Mouse (Mus musculus) cortical plate, adult 2 months (tissue): ENCODE results near the gene Pigb. TPM values are rescaled to one million over a fixed set of nuclear protein-coding genes. Genes with fewer than 3 reads are reported as not detected.
"Not testable (repeated sequence)": the region's sequence is repeated elsewhere in the genome, so short reads cannot be mapped to it uniquely, and the experiment has no call there.

ENCODE experiments used
- H3K27ac ChIP-seq: fragments of 200-500 bp; 2 replicates; pipeline ENCODE4 v1.5.1; 2012; ENCODE audit warnings: low read length, control low read depth, inconsistent platforms; ENCODE audit not compliant: insufficient read depth
- H3K4me1 ChIP-seq: fragments of 200-500 bp; 2 replicates; pipeline ENCODE4 v1.6.1; 2011; ENCODE audit warnings: low read length; ENCODE audit not compliant: control insufficient read depth, insufficient read depth
- H3K4me3 ChIP-seq: fragments of 200-500 bp; 2 replicates; pipeline ENCODE4 v1.5.1; 2011; ENCODE audit warnings: mild to moderate bottlenecking, low read length, control low read depth; ENCODE audit not compliant: insufficient read depth
- CTCF ChIP-seq: fragments of 200-500 bp; IDR thresholded peaks from 2 replicates; pipeline ENCODE4 v1.5.1; 2011; ENCODE audit warnings: mild to moderate bottlenecking, control low read depth, low read length; ENCODE audit not compliant: insufficient read depth; ENCODE audit errors: extremely low read depth
- POLR2A ChIP-seq: fragments of 200-500 bp; IDR thresholded peaks from 2 replicates; pipeline ENCODE4 v1.6.1; 2011; ENCODE audit warnings: mild to moderate bottlenecking, low read length, control low read depth; ENCODE audit not compliant: insufficient read depth; ENCODE audit errors: extremely low read depth
- polyA plus RNA-seq: library from polyadenylated mRNA; depleted of rRNA; stranded (reverse); fragments of >200 nt; gene quantifications from 2 replicates; pipeline ENCODE4 v1.2.3, GENCODE M21; 2012; rRNA removed

Gene Pigb
- 17.0 and 20.1 TPM in 2 replicates for polyA plus RNA-seq

GRCm38 (mm10) chr9:73040080-73040479 is at the start of gene Pigb:
Pigb (minus strand) TSS chr9:73040378.
- Histone ChIP-seq H3K27ac (peak within 1 kb of the TSS; percentile 62), H3K4me1 (peaks cover 2% of the 10 kb centered on the region), H3K4me3 (peak within 1 kb of the TSS; percentile 51)
- TF ChIP-seq CTCF, result no peak
- no peak for TF ChIP-seq POLR2A

GRCm38 (mm10) chr9:73089222-73089920 is 49.2 kb upstream of the Pigb start:
- TF ChIP-seq POLR2A, result no peak
- no peak for TF ChIP-seq CTCF

GRCm38 (mm10) chr9:73087581-73087980 is 47.4 kb upstream of the Pigb start:
- Histone ChIP-seq H3K4me1 (no peaks in the 10 kb centered on the region; the same call in 1 of the 2 replicates), H3K4me3 (no peak overlapping the region), H3K27ac (no peak overlapping the region)
- TF ChIP-seq POLR2A, result no peak
- no peak for TF ChIP-seq CTCF

More at GRCm38 (mm10) chr9:73089222-73089920, 49.2 kb upstream of the Pigb start:
- Histone ChIP-seq H3K4me1 (no peaks in the 10 kb centered on the region; the same call in 1 of the 2 replicates), H3K27ac (0 out of 2 replicates have a peak overlapping the region, but pooled peaks have one; percentile 43), H3K4me3 (no peak overlapping the region)

GRCm38 (mm10) chr9:73087121-73087520 is 46.9 kb upstream of the Pigb start:
- TF ChIP-seq POLR2A, result no peak
- H3K4me3 ChIP-seq, result no peak overlapping the region

GRCm38 (mm10) chr9:73085845-73086244 is 45.7 kb upstream of the Pigb start:
- Histone ChIP-seq H3K4me1 (no peaks in the 10 kb centered on the region; the same call in 1 of the 2 replicates), H3K4me3 (no peak overlapping the region), H3K27ac (no peak overlapping the region)
- TF ChIP-seq CTCF (no peak), POLR2A (no peak)

More at GRCm38 (mm10) chr9:73087121-73087520, 46.9 kb upstream of the Pigb start:
- H3K4me1 ChIP-seq, result no peaks in the 10 kb centered on the region; the same call in 1 of the 2 replicates
- no peak overlapping the region for H3K27ac ChIP-seq

GRCm38 (mm10) chr9:73083956-73084355 is 43.8 kb upstream of the Pigb start:
- H3K4me1 ChIP-seq, result no peaks in the 10 kb centered on the region; the same call in 1 of the 2 replicates
- no peak overlapping the region for H3K4me3 ChIP-seq

GRCm38 (mm10) chr9:73082291-73083000 is 42.3 kb upstream of the Pigb start:
- Histone ChIP-seq H3K27ac (no peak overlapping the region), H3K4me1 (no peaks in the 10 kb centered on the region), H3K4me3 (no peak overlapping the region)
- no peak for TF ChIP-seq POLR2A
- no peak for TF ChIP-seq CTCF

More at GRCm38 (mm10) chr9:73083956-73084355, 43.8 kb upstream of the Pigb start:
- H3K27ac ChIP-seq, result no peak overlapping the region
- TF ChIP-seq POLR2A, result no peak
- no peak for TF ChIP-seq CTCF

GRCm38 (mm10) chr9:73079801-73080325 is 39.7 kb upstream of the Pigb start:
- Histone ChIP-seq H3K4me1 (no peaks in the 10 kb centered on the region), H3K4me3 (no peak overlapping the region), H3K27ac (no peak overlapping the region)
- TF ChIP-seq CTCF, result no peak
- TF ChIP-seq POLR2A, result no peak

- not testable (repeated sequence) for H3K4me3 ChIP-seq, H3K4me1 ChIP-seq, H3K27ac ChIP-seq
Measured at GRCm38 (mm10) chr9:73079349-73079748, 39.2 kb upstream of the Pigb start.

GRCm38 (mm10) chr9:73073169-73073568 is 33.0 kb upstream of the Pigb start:
- Histone ChIP-seq H3K27ac (no peak overlapping the region), H3K4me3 (no peak overlapping the region), H3K4me1 (no peaks in the 10 kb centered on the region)
- TF ChIP-seq POLR2A (no peak), CTCF (no peak)

- no peak overlapping the region for H3K27ac ChIP-seq
- H3K4me1 ChIP-seq, result no peaks in the 10 kb centered on the region
- no peak for TF ChIP-seq POLR2A
- H3K4me3 ChIP-seq, result no peak overlapping the region
Measured at GRCm38 (mm10) chr9:73072426-73072825, 32.2 kb upstream of the Pigb start.
